Mouse (Mus musculus): ENCODE results near the gene Thap3. TPM values are rescaled to one million over a fixed set of nuclear protein-coding genes. Genes with fewer than 3 reads are reported as not detected.

Thap3 gene
- polyA plus RNA-seq, 1 experiment from 2014 or later, result 31.7 TPM

GRCm38 (mm10) chr4:152026751-152027508 is 38.1 kb upstream of the Thap3 start:
- DNase-seq (ENCODE audit: low spot score) (no peak), ATAC-seq (ENCODE audit: low read depth) (peak; percentile 51)
- Histone ChIP-seq H3K27me3 (replicated peaks; ENCODE audit: control insufficient read depth, insufficient read depth, low read length) (no peaks in the 10 kb centered on the region), H3K27ac (replicated peaks; ENCODE audit: low read depth, low read length) (peak overlapping the region; percentile 44; the same call in 1 of the 2 replicates), H3K4me1 (ENCODE audit: control insufficient read depth, insufficient read depth, low read length) (peaks cover 22% of the 10 kb centered on the region), H3K9me3 (ENCODE audit: control insufficient read depth, low read length) (no peaks in the 10 kb centered on the region), H3K9ac (ENCODE audit: low read depth, low read length) (peak overlapping the region; percentile 82), H3K4me3 (ENCODE audit: low read depth, low read length) (peak overlapping the region; percentile 79), H3K4me2 (ENCODE audit: low read depth, low read length) (peak overlapping the region; percentile 98), H3K36me3 (ENCODE audit: control insufficient read depth, insufficient read depth, low read length) (peaks cover 24% of the 10 kb centered on the region)
- 4% methylated on average over 22 of the region's 41 CpGs for WGBS

- H3K4me3 ChIP-seq (ENCODE audit: low read depth, low read length), result no peak overlapping the region
- no peak overlapping the region for H3K9ac ChIP-seq (ENCODE audit: low read depth, low read length)
- no peaks in the 10 kb centered on the region for H3K27me3 ChIP-seq (replicated peaks; ENCODE audit: control insufficient read depth, insufficient read depth, low read length)
- peaks cover 48% of the 10 kb centered on the region for H3K36me3 ChIP-seq (ENCODE audit: control insufficient read depth, insufficient read depth, low read length)
- no peaks in the 10 kb centered on the region for H3K9me3 ChIP-seq (ENCODE audit: control insufficient read depth, low read length)
- H3K27ac ChIP-seq (replicated peaks; ENCODE audit: low read depth, low read length), result no peak overlapping the region
- 91% methylated on average over 11 of the region's 11 CpGs for WGBS
- DNase-seq (ENCODE audit: low spot score) (no peak), ATAC-seq (ENCODE audit: low read depth) (no peak)
- H3K4me1 ChIP-seq (ENCODE audit: control insufficient read depth, insufficient read depth, low read length), result peaks cover 22% of the 10 kb centered on the region
- H3K4me2 ChIP-seq (ENCODE audit: low read depth, low read length), result no peak overlapping the region
Observed at GRCm38 (mm10) chr4:152024525-152024924, 35.7 kb upstream of the Thap3 start.

GRCm38 (mm10) chr4:152022506-152022905 is 33.7 kb upstream of the Thap3 start:
- no peaks in the 10 kb centered on the region for H3K9me3 ChIP-seq (ENCODE audit: control insufficient read depth, low read length)
- DNase-seq (ENCODE audit: low spot score), result no peak
- peaks cover 57% of the 10 kb centered on the region for H3K36me3 ChIP-seq (ENCODE audit: control insufficient read depth, insufficient read depth, low read length)
- no peak overlapping the region for H3K9ac ChIP-seq (ENCODE audit: low read depth, low read length)
- no peak overlapping the region for H3K27ac ChIP-seq (replicated peaks; ENCODE audit: low read depth, low read length)
- H3K4me3 ChIP-seq (ENCODE audit: low read depth, low read length), result no peak overlapping the region
- ATAC-seq (ENCODE audit: low read depth), result no peak
- peaks cover 16% of the 10 kb centered on the region for H3K4me1 ChIP-seq (ENCODE audit: control insufficient read depth, insufficient read depth, low read length)
- no peaks in the 10 kb centered on the region for H3K27me3 ChIP-seq (replicated peaks; ENCODE audit: control insufficient read depth, insufficient read depth, low read length)
- 86% methylated on average over 8 of the region's 8 CpGs for WGBS
- no peak overlapping the region for H3K4me2 ChIP-seq (ENCODE audit: low read depth, low read length)

GRCm38 (mm10) chr4:152021568-152022097 is 32.8 kb upstream of the Thap3 start:
- no peak overlapping the region for H3K9ac ChIP-seq (ENCODE audit: low read depth, low read length)
- peaks cover 13% of the 10 kb centered on the region for H3K4me1 ChIP-seq (ENCODE audit: control insufficient read depth, insufficient read depth, low read length)
- H3K4me3 ChIP-seq (ENCODE audit: low read depth, low read length), result no peak overlapping the region
- H3K27me3 ChIP-seq (replicated peaks; ENCODE audit: control insufficient read depth, insufficient read depth, low read length), result no peaks in the 10 kb centered on the region
- WGBS, result 74% methylated on average over 11 of the region's 12 CpGs
- no peak for ATAC-seq (ENCODE audit: low read depth)
- H3K27ac ChIP-seq (replicated peaks; ENCODE audit: low read depth, low read length), result no peak overlapping the region
- DNase-seq (ENCODE audit: low spot score), result no peak
- H3K36me3 ChIP-seq (ENCODE audit: control insufficient read depth, insufficient read depth, low read length), result peaks cover 58% of the 10 kb centered on the region
- no peaks in the 10 kb centered on the region for H3K9me3 ChIP-seq (ENCODE audit: control insufficient read depth, low read length)
- no peak overlapping the region for H3K4me2 ChIP-seq (ENCODE audit: low read depth, low read length)

GRCm38 (mm10) chr4:152020024-152020423 is 31.2 kb upstream of the Thap3 start:
- Histone ChIP-seq H3K4me2 (ENCODE audit: low read depth, low read length) (no peak overlapping the region), H3K9me3 (ENCODE audit: control insufficient read depth, low read length) (no peaks in the 10 kb centered on the region), H3K27ac (replicated peaks; ENCODE audit: low read depth, low read length) (no peak overlapping the region), H3K27me3 (replicated peaks; ENCODE audit: control insufficient read depth, insufficient read depth, low read length) (no peaks in the 10 kb centered on the region), H3K36me3 (ENCODE audit: control insufficient read depth, insufficient read depth, low read length) (peaks cover 73% of the 10 kb centered on the region), H3K4me3 (ENCODE audit: low read depth, low read length) (no peak overlapping the region), H3K9ac (ENCODE audit: low read depth, low read length) (no peak overlapping the region), H3K4me1 (ENCODE audit: control insufficient read depth, insufficient read depth, low read length) (no peaks in the 10 kb centered on the region)
- DNase-seq (ENCODE audit: low spot score) (no peak), ATAC-seq (ENCODE audit: low read depth) (no peak)
- WGBS, result 91% methylated on average over 17 of the region's 21 CpGs

GRCm38 (mm10) chr4:152019073-152019472 is 30.3 kb upstream of the Thap3 start:
- no peak for ATAC-seq (ENCODE audit: low read depth)
- no peak overlapping the region for H3K27ac ChIP-seq (replicated peaks; ENCODE audit: low read depth, low read length)
- no peaks in the 10 kb centered on the region for H3K27me3 ChIP-seq (replicated peaks; ENCODE audit: control insufficient read depth, insufficient read depth, low read length)
- 86% methylated on average over 6 of the region's 6 CpGs for WGBS
- no peak overlapping the region for H3K9ac ChIP-seq (ENCODE audit: low read depth, low read length)
- no peaks in the 10 kb centered on the region for H3K4me1 ChIP-seq (ENCODE audit: control insufficient read depth, insufficient read depth, low read length)
- peaks cover 79% of the 10 kb centered on the region for H3K36me3 ChIP-seq (ENCODE audit: control insufficient read depth, insufficient read depth, low read length)
- H3K4me2 ChIP-seq (ENCODE audit: low read depth, low read length), result no peak overlapping the region
- H3K9me3 ChIP-seq (ENCODE audit: control insufficient read depth, low read length), result no peaks in the 10 kb centered on the region
- DNase-seq (ENCODE audit: low spot score), result no peak
- no peak overlapping the region for H3K4me3 ChIP-seq (ENCODE audit: low read depth, low read length)

GRCm38 (mm10) chr4:152013036-152013813 is 24.4 kb upstream of the Thap3 start:
- Histone ChIP-seq H3K9me3 (ENCODE audit: control insufficient read depth, low read length) (no peaks in the 10 kb centered on the region), H3K36me3 (ENCODE audit: control insufficient read depth, insufficient read depth, low read length) (peaks cover 35% of the 10 kb centered on the region), H3K9ac (ENCODE audit: low read depth, low read length) (no peak overlapping the region), H3K27ac (replicated peaks; ENCODE audit: low read depth, low read length) (no peak overlapping the region), H3K27me3 (replicated peaks; ENCODE audit: control insufficient read depth, insufficient read depth, low read length) (no peaks in the 10 kb centered on the region), H3K4me1 (ENCODE audit: control insufficient read depth, insufficient read depth, low read length) (peaks cover 12% of the 10 kb centered on the region), H3K4me2 (ENCODE audit: low read depth, low read length) (no peak overlapping the region), H3K4me3 (ENCODE audit: low read depth, low read length) (no peak overlapping the region)
- DNase-seq (ENCODE audit: low spot score) (no peak), ATAC-seq (ENCODE audit: low read depth) (no peak)
- WGBS, result 81% methylated on average over 12 of the region's 12 CpGs

GRCm38 (mm10) chr4:152012109-152012508 is 23.3 kb upstream of the Thap3 start:
- DNase-seq (ENCODE audit: low spot score) (no peak), ATAC-seq (ENCODE audit: low read depth) (no peak)
- H3K36me3 ChIP-seq (ENCODE audit: control insufficient read depth, insufficient read depth, low read length), result peaks cover 35% of the 10 kb centered on the region
- no peak overlapping the region for H3K4me3 ChIP-seq (ENCODE audit: low read depth, low read length)
- peak overlapping the region; percentile 99; the same call in 1 of the 2 replicates for H3K4me2 ChIP-seq (ENCODE audit: low read depth, low read length)
- no peaks in the 10 kb centered on the region for H3K9me3 ChIP-seq (ENCODE audit: control insufficient read depth, low read length)
- WGBS, result 83% methylated on average over 13 of the region's 16 CpGs
- peaks cover 23% of the 10 kb centered on the region for H3K4me1 ChIP-seq (ENCODE audit: control insufficient read depth, insufficient read depth, low read length)
- no peak overlapping the region for H3K27ac ChIP-seq (replicated peaks; ENCODE audit: low read depth, low read length)
- no peaks in the 10 kb centered on the region for H3K27me3 ChIP-seq (replicated peaks; ENCODE audit: control insufficient read depth, insufficient read depth, low read length)
- H3K9ac ChIP-seq (ENCODE audit: low read depth, low read length), result no peak overlapping the region
